Mouse (Mus musculus) cerebellum, adult 11 months (tissue): Measurements from ENCODE around the gene Kcnrg.

Source experiments
- DNase-seq: peaks from one replicate; pipeline ENCODE4 v3.0.0; 2022

Kcnrg gene

DNA sequence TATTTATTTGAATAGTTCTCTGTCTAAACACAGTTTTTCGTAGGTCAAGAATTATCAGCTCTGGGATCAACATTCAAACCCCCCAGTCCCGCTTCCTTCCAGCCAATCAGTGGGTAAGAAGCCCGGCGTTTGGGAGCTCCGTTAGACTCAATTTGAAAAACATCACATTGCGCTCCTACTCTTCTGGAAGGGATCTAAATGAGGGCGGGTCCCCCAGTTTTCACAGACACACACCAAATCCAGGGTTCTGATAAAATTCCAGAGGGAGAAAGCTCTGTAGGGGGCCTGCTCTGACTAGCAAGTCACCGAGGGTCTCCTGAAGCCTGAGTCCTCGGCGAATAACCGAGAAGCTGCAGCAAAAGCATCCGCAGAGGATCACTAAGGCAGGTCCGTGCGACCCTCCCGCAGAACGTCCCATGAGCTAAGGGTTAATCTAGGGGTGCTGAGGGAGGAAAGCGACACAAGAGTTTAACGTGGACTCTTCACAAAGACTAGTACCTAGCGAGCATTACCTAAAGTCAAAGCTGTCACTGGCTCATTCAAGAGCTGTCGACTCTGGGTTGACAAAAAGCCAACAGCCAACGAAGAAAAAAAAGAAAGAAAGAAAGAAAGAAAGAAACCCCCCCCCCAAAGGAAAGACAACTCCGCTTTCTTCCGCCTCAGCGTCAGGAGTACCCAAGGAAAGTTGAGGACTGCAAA, 40.1 kb downstream of the Kcnrg start:
- peak; percentile 22 for DNase-seq

DNA sequence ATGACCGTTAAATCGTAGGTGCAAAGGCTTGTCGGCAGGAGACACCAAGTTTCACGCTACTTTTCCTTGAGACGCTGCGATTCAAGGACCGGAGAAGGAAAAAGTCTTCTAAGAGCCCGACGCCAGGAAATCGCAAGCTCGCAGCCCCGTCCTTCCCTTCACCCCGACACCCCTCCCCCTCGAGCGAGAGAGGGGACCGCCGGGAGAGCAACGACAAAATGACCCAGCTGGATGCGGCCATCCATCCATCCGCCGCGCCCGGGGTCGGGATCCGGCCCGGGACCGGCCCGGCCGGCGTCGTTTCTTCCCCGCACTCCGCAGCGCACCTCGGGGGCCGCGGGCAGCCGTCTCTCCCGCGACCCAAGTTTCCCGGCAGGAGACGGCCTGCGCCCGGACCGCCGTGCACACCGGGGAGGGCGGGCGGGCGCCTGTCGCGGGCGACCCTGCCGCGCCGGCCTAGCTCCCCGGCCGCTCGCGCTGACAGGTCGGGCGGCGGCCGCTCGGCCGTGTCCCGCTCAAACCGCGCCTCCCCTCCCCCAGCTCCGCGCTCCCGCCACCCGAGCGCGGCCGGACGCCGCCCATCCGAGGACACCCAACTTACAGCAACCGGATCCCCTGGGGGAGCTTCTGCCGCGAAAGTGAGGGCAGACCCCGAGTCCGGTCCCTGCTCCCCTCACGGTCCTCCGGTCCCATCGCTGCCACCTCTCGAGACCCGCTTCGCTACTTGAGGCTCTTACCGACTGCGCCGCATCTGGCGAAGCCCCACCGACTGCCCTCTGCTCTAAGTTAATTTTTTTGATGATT, 40.8 kb downstream of the Kcnrg start:
- DNase-seq = peak; percentile 51

DNA sequence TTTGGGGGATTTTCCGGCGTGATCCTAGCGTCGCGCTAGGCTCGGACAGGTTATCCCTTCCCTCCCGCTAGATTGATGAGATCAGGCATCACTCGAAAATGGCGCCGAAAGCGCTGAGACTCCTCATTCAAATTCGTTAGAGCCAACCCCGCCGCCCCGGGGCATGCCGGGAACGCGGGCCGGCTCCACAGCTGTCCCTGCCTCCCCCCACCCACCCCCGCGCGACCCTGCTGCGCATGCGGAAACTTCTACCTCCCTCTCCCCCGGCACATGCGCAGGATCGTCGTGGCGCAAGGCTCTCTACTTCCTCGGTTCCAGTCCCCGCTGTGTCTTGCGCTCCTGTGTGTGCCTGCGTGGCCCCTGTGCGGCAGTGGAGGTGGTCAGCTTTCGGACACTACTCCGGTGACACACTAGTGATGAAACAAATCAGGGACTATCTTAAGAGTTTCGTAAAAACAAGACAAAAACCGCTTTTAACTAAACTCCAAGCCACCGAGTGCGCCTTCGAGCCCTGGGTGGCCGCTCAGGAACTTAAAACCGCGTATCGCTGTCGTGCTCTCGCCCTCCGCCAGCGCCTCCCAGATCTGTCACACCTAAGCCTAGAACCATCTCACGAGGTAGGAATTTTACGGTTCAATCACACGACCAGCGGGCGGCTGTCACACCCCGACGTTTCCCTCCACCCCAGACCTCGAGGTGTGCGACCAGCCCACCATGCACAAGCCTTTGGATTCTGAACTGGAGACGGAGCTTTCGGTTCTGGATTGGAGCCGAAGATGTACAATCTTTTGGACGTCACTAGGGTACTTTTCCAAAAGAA, 41.6 kb downstream of the Kcnrg start:
- DNase-seq = peak; percentile 91

DNA sequence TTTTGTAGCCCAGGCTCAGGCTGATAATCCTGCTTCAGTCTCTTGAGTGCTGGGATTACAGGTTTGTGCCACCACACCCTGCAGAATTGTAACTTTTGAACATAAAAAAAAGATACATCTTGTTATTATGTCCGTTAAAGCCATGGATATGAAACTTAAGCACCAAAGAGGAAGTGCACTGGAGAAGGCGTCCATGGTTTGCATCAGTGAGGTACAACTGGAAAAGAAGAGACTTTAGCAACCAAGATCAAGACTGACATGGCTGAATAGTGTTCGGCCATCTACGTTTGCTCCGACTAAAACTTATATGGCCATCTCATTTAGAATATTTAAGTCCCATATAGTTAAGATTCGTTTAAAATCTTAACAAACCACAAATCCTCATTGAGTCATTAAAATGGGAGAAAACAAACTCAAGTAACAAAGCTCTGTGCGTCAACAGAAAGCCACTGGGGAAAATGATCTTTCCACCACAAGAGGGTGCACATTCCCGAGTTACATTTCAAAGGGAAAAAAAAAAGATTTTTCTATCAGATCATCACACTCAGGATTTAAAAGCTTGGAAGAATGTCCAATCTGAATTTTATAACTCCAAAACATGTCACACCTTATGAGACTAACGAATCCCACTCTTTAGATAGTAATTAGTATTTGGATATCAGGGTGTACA, 43.2 kb downstream of the Kcnrg start:
- no peak for DNase-seq

DNA sequence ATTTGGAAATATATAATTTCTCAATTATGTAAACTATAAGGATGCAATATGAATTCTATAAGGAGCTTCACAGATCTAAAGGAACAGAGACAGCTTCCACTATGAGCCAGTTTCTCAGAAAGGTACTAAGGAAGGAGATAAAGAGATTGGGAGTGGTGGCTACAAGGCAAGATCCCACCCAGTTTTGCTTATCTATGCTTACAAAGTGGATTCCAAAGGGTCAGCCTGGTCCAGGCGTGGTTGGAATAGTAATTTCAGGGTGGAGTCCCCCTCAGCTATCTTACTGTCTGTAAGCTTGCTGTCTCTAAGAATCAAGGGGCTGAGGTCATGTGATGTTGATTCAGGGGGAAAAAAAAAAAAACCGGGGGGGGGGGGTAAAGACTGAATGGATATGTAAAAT, 49.2 kb downstream of the Kcnrg start:
- DNase-seq = no peak

DNA sequence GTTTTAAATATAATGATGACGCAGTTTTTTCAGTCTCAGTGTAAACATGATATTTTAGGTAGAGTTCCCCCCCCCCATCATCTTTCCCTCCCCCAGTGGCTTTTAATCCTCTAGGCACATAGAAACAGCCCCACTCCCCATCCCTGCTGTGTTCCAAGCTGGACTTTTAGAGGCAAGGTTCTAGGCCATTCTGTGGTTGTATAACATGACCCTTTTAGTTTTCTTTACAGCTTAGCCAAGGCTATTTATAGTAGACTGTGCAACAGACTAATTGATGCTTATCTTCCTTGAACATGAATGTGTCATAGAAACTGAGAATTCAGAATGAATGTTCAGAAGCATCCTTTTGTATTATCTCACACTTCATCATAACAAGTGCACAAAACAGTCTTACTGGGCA, 54.2 kb downstream of the Kcnrg start:
- no peak for DNase-seq

DNA sequence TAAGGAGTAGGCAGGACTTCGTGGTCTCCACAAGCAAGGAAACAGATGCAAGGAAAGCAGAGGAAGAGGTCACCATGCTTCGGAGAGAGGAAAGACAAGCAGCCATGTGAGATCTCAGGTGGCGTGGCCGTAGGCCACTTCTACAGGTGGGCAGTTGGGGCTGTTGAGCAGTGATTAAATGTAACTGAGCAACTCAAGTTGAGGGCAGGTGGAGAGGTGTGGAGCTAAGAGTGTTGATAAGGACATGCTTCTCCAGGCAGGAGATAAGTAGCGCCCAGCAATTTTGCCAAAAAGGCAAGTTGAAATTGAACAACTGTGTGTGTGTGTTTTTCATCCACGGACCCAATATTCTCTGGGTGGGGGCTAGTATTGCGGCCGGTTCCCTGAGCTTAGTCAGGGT, 55.0 kb downstream of the Kcnrg start:
- no peak for DNase-seq
